Mouse (Mus musculus): ENCODE measurements around the gene Prep. TPM values are rescaled to one million over a fixed set of nuclear protein-coding genes. Genes with fewer than 3 reads are reported as not detected.

Gene Prep
- total and polyA plus RNA-seq, 2 experiments from 2014 or later: 21.3 to 22.0 TPM

DNA sequence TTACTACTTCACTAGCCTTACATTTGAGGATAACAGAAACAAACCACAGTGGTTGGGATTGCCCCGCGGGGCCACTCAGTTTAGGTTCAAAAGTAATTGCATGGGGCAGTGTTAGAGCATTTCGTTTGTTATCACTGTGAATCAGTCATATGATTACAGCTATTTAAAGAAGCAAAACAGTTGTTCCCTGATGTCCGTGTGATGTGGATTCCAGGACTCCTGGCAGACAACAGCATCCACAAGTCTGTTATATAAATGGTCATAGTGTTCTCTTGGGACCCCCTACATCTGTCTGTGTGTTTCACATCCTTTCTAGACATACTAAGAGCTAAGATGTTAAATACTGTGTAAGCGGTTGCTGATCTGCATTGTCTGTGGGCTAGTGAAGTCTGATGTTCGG lies 43.0 kb downstream of the Prep start:
- ATAC-seq: no peak
- H3K36me3 ChIP-seq (ENCODE audit: insufficient read depth, low read length): peaks cover 20% of the 10 kb centered on the region; the same call in 1 of the 2 replicates
- no peaks in the 10 kb centered on the region for H3K4me1 ChIP-seq (ENCODE audit: insufficient read depth, low read length)
- WGBS: 86% methylated on average over 6 of the region's 6 CpGs
- H3K4me3 ChIP-seq (ENCODE audit: low read length): no peak overlapping the region
- H3K4me2 ChIP-seq (ENCODE audit: low read depth, low read length): no peak overlapping the region
- no peak overlapping the region for H3K9ac ChIP-seq (replicated peaks; ENCODE audit: low read length)
- no peak overlapping the region for H3K27ac ChIP-seq
- H3K27me3 ChIP-seq (ENCODE audit: insufficient read depth, low read length): no peaks in the 10 kb centered on the region
- H3K9me3 ChIP-seq (ENCODE audit: low read length): no peaks in the 10 kb centered on the region
- no peak for DNase-seq (ENCODE audit: low spot score)
- no peak for TF ChIP-seq CTCF (IDR thresholded peaks at IDR 0.05; ENCODE audit: low read depth)

DNA sequence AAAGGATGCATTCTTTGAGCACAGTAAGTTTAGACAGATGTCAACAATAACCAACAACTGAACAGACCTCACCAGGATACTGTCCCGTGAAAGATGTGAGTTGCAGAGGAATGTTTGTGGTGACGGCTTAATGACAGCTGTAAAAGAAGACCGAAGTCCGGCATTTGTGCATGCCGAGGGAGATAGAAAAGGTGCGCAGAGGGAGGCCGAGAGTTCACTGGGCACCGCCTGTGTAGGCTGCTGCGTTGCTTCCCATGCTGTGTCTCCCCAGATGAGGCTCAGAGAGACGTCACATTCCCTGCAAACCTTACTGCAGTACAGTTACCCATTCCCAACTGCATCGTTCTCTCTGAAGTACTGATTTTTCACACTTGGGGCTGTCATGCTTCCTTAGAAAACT lies 45.9 kb downstream of the Prep start:
- ATAC-seq (no peak), DNase-seq (ENCODE audit: low spot score) (no peak)
- 68% methylated on average over 11 of the region's 11 CpGs for WGBS
- Histone ChIP-seq H3K27me3 (ENCODE audit: insufficient read depth, low read length) (no peaks in the 10 kb centered on the region), H3K9me3 (ENCODE audit: low read length) (no peaks in the 10 kb centered on the region), H3K4me3 (ENCODE audit: low read length) (no peak overlapping the region), H3K27ac (no peak overlapping the region), H3K4me1 (ENCODE audit: insufficient read depth, low read length) (no peaks in the 10 kb centered on the region), H3K36me3 (ENCODE audit: insufficient read depth, low read length) (peaks cover 30% of the 10 kb centered on the region), H3K9ac (replicated peaks; ENCODE audit: low read length) (no peak overlapping the region), H3K4me2 (ENCODE audit: low read depth, low read length) (no peak overlapping the region)
- TF ChIP-seq CTCF (IDR thresholded peaks at IDR 0.05; ENCODE audit: low read depth): no peak

DNA sequence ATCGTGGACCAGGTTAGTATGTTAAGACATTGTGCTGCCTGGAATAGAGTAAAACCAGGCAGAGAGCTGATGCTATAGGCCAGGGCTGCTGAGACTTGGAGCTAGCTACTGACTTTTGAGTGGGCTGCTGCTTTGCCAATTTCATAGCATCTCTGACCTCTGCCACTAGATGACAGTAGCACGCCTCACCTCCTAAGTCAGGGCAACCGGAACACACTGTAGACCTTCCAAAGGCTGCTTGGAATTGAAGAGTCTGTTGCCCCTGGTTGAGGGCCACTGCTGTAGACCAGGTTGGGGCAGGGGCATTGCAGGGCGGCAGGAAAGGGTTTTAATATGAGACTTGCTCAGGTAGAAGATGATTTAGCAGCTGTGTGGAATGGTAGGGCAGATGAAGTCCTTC lies 47.5 kb downstream of the Prep start:
- Histone ChIP-seq H3K9ac (replicated peaks; ENCODE audit: low read length) (no peak overlapping the region), H3K9me3 (ENCODE audit: low read length) (no peaks in the 10 kb centered on the region), H3K36me3 (ENCODE audit: insufficient read depth, low read length) (peaks cover 24% of the 10 kb centered on the region), H3K27ac (no peak overlapping the region), H3K4me2 (ENCODE audit: low read depth, low read length) (no peak overlapping the region), H3K4me1 (ENCODE audit: insufficient read depth, low read length) (no peaks in the 10 kb centered on the region), H3K27me3 (ENCODE audit: insufficient read depth, low read length) (no peaks in the 10 kb centered on the region), H3K4me3 (ENCODE audit: low read length) (no peak overlapping the region)
- TF ChIP-seq CTCF (IDR thresholded peaks at IDR 0.05; ENCODE audit: low read depth): peak; percentile 82
- ATAC-seq (peak; percentile 24; the same call in 1 of the 2 replicates), DNase-seq (ENCODE audit: low spot score) (peak; percentile 59)
- WGBS: 78% methylated on average over 4 of the region's 4 CpGs

DNA sequence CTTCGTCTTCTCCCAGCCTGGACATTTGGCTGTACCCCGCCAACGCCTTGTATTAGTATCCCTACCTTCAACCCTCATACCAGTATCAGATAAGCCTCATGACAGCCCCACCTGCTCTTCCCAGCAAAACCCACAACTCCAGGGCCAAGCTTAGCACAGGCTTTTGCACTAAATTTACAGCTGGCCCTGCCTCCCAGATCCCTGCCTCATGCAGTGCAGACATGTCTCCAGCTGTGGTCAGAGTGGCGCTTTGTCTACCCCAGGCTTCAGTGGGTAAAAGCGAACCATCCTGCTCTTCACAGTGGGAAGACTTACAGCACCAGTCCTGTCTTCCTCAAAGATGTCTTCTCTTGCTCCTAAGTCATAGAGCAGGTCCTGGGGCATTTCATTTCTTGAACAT lies 49.8 kb downstream of the Prep start:
- no peak overlapping the region for H3K4me2 ChIP-seq (ENCODE audit: low read depth, low read length)
- peaks cover 38% of the 10 kb centered on the region for H3K36me3 ChIP-seq (ENCODE audit: insufficient read depth, low read length)
- H3K27ac ChIP-seq: no peak overlapping the region
- no peak overlapping the region for H3K4me3 ChIP-seq (ENCODE audit: low read length)
- no peaks in the 10 kb centered on the region for H3K27me3 ChIP-seq (ENCODE audit: insufficient read depth, low read length)
- DNase-seq (ENCODE audit: low spot score): no peak
- H3K9me3 ChIP-seq (ENCODE audit: low read length): no peaks in the 10 kb centered on the region
- no peak for TF ChIP-seq CTCF (IDR thresholded peaks at IDR 0.05; ENCODE audit: low read depth)
- 88% methylated on average over 5 of the region's 5 CpGs for WGBS
- no peak for ATAC-seq
- H3K9ac ChIP-seq (replicated peaks; ENCODE audit: low read length): no peak overlapping the region
- no peaks in the 10 kb centered on the region for H3K4me1 ChIP-seq (ENCODE audit: insufficient read depth, low read length)

DNA sequence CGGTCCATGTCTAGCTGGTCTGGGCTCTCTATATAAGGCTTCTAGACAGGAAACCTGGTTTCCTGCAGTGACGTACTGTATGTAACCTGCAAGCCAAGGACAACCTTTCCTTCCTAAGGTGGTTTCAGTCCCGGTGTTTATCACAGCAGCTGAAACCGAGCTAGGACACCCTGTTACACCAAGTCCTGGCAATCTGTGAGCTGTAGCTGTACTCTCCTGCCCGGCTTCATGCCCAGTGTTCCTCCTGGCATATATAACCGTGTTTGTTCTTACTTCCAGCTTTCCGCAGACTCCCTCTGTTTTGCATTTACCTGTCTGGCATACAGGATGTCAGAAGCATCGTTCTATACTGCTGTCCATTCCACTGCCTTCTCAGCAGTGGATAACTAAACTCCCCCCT lies 51.4 kb downstream of the Prep start:
- no peak overlapping the region for H3K9ac ChIP-seq (replicated peaks; ENCODE audit: low read length)
- no peaks in the 10 kb centered on the region for H3K27me3 ChIP-seq (ENCODE audit: insufficient read depth, low read length)
- no peak for TF ChIP-seq CTCF (IDR thresholded peaks at IDR 0.05; ENCODE audit: low read depth)
- no peak overlapping the region for H3K4me3 ChIP-seq (ENCODE audit: low read length)
- DNase-seq (ENCODE audit: low spot score) (no peak), ATAC-seq (no peak)
- H3K4me2 ChIP-seq (ENCODE audit: low read depth, low read length): no peak overlapping the region
- H3K4me1 ChIP-seq (ENCODE audit: insufficient read depth, low read length): no peaks in the 10 kb centered on the region
- WGBS: 92% methylated on average over 8 of the region's 8 CpGs
- H3K9me3 ChIP-seq (ENCODE audit: low read length): no peaks in the 10 kb centered on the region
- no peak overlapping the region for H3K27ac ChIP-seq
- H3K36me3 ChIP-seq (ENCODE audit: insufficient read depth, low read length): peaks cover 38% of the 10 kb centered on the region

DNA sequence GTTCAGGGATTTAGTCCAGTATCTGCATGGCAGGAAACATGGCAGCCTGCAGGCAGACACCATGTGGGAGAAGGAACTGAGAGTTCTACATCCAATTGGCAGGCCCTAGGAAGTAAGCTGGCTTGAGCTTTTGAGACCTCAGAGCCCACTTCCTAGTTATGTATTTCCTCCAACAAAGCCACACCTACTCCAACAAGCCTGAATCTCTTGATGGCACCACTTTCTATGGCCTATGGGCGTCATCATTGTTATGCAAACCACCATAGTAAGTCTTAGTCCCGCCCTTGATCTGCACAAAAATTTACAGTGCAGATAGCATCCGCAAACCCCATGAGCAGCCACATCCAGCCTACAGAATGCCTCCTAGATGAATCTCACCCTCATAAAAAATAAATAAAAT lies 54.6 kb downstream of the Prep start:
- WGBS: 88% methylated on average over 3 of the region's 3 CpGs
- Histone ChIP-seq H3K4me3 (ENCODE audit: low read length) (no peak overlapping the region), H3K9ac (replicated peaks; ENCODE audit: low read length) (no peak overlapping the region), H3K9me3 (ENCODE audit: low read length) (no peaks in the 10 kb centered on the region), H3K36me3 (ENCODE audit: insufficient read depth, low read length) (peaks cover 30% of the 10 kb centered on the region), H3K4me2 (ENCODE audit: low read depth, low read length) (no peak overlapping the region), H3K27ac (no peak overlapping the region), H3K4me1 (ENCODE audit: insufficient read depth, low read length) (no peaks in the 10 kb centered on the region), H3K27me3 (ENCODE audit: insufficient read depth, low read length) (no peaks in the 10 kb centered on the region)
- ATAC-seq: no peak
- no peak for TF ChIP-seq CTCF (IDR thresholded peaks at IDR 0.05; ENCODE audit: low read depth)
- no peak for DNase-seq (ENCODE audit: low spot score)

DNA sequence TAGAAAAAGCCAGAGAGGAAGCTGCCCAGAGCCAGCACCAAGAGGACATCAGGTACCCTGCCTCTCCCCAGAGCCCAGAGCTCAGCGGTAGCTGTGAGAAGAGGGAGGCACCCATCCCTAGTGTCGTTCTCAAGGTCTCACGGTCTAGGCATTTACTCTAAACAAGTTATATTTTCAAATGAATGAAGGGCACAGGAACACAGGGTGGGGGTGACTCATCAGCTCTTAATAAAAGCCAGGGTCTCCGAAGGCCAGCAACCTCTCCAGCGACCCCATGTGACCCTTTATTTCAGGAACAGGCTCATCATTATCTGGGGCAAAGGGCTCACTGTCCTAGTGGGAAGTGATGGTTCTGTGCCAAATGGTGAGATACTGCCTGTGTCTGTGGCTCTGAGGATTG lies 55.5 kb downstream of the Prep start:
- no peak overlapping the region for H3K4me2 ChIP-seq (ENCODE audit: low read depth, low read length)
- ATAC-seq (no peak), DNase-seq (ENCODE audit: low spot score) (no peak)
- no peak overlapping the region for H3K4me3 ChIP-seq (ENCODE audit: low read length)
- H3K9ac ChIP-seq (replicated peaks; ENCODE audit: low read length): no peak overlapping the region
- no peaks in the 10 kb centered on the region for H3K4me1 ChIP-seq (ENCODE audit: insufficient read depth, low read length)
- no peak overlapping the region for H3K27ac ChIP-seq
- no peak for TF ChIP-seq CTCF (IDR thresholded peaks at IDR 0.05; ENCODE audit: low read depth)
- peaks cover 26% of the 10 kb centered on the region for H3K36me3 ChIP-seq (ENCODE audit: insufficient read depth, low read length)
- H3K27me3 ChIP-seq (ENCODE audit: insufficient read depth, low read length): no peaks in the 10 kb centered on the region
- WGBS: 59% methylated on average over 5 of the region's 5 CpGs
- H3K9me3 ChIP-seq (ENCODE audit: low read length): no peaks in the 10 kb centered on the region
